Mouse (Mus musculus): ENCODE measurements at regions not wholly inside any gene's neighbourhood (a gene's known extent, or its start where the extent isn't known, plus 50 kb on each side); places are given as distances from the start of the nearest gene placed in this dataset.
"Not testable (repeated sequence)": the region's sequence is repeated elsewhere in the genome, so short reads cannot be mapped to it uniquely, and the experiment has no call there.

- Histone ChIP-seq H3K27ac (no peak overlapping the region), H3K27me3 (replicated peaks) (no peaks in the 10 kb centered on the region), H3K4me2 (no peak overlapping the region), H3K4me3 (no peak overlapping the region), H3K36me3 (no peaks in the 10 kb centered on the region), H3K4me1 (no peaks in the 10 kb centered on the region), H3K9ac (no peak overlapping the region), H3K9me3 (replicated peaks) (no peaks in the 10 kb centered on the region)
- WGBS (ENCODE audit: insufficient replicate concordance), result 81% methylated on average over 20 of the region's 20 CpGs
- no peak for ATAC-seq
Measured at GRCm38 (mm10) chr16:77788041-77788780, 186.3 kb upstream of the Gm11146 start.

- no peak overlapping the region for H3K4me2 ChIP-seq
- ATAC-seq, result no peak
- no peaks in the 10 kb centered on the region for H3K36me3 ChIP-seq
- no peak overlapping the region for H3K9ac ChIP-seq
- H3K27me3 ChIP-seq (replicated peaks), result no peaks in the 10 kb centered on the region
- no peaks in the 10 kb centered on the region for H3K9me3 ChIP-seq (replicated peaks)
- no peaks in the 10 kb centered on the region for H3K4me1 ChIP-seq
- 84% methylated on average over 5 of the region's 5 CpGs for WGBS (ENCODE audit: insufficient replicate concordance)
- no peak overlapping the region for H3K27ac ChIP-seq
- no peak overlapping the region for H3K4me3 ChIP-seq
Measured at GRCm38 (mm10) chr16:77787025-77787424, 185.1 kb upstream of the Gm11146 start.

DNA sequence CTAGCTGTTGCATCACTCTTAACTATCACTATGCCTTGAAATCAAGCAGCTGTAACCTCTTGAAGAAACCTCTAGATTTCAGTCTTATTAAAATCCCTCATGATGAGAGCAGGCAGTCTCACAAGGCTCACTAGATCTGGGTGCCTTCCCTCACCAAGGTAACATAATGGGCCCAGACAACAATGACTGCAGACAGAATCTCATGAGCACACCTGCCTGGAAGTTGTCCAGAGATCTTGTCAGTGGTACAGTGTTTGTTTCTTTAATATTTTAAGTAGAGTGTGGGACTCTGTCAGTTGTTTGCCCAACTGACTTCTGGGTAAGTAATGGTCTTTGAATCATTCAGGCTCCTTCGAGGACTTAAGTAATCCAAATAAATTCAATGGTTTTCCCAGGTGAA lies 177.1 kb upstream of the Gm11146 start:
- Histone ChIP-seq H3K27me3 (replicated peaks) (no peaks in the 10 kb centered on the region), H3K4me3 (no peak overlapping the region), H3K9me3 (replicated peaks) (no peaks in the 10 kb centered on the region), H3K9ac (no peak overlapping the region), H3K4me1 (no peaks in the 10 kb centered on the region), H3K4me2 (no peak overlapping the region), H3K36me3 (no peaks in the 10 kb centered on the region), H3K27ac (no peak overlapping the region)
- ATAC-seq, result no peak
- 70% methylated on average over 1 of the region's 1 CpGs for WGBS (ENCODE audit: insufficient replicate concordance)

GRCm38 (mm10) chr16:77772075-77772474 lies 170.2 kb upstream of the Gm11146 start:
- H3K36me3 ChIP-seq, result no peaks in the 10 kb centered on the region
- H3K27ac ChIP-seq, result no peak overlapping the region
- no peak for ATAC-seq
- no peak overlapping the region for H3K9ac ChIP-seq
- H3K4me2 ChIP-seq, result no peak overlapping the region
- no peaks in the 10 kb centered on the region for H3K9me3 ChIP-seq (replicated peaks)
- no peaks in the 10 kb centered on the region for H3K27me3 ChIP-seq (replicated peaks)
- WGBS (ENCODE audit: insufficient replicate concordance), result 51% methylated on average over 3 of the region's 3 CpGs
- H3K4me1 ChIP-seq, result no peaks in the 10 kb centered on the region
- no peak overlapping the region for H3K4me3 ChIP-seq

DNA sequence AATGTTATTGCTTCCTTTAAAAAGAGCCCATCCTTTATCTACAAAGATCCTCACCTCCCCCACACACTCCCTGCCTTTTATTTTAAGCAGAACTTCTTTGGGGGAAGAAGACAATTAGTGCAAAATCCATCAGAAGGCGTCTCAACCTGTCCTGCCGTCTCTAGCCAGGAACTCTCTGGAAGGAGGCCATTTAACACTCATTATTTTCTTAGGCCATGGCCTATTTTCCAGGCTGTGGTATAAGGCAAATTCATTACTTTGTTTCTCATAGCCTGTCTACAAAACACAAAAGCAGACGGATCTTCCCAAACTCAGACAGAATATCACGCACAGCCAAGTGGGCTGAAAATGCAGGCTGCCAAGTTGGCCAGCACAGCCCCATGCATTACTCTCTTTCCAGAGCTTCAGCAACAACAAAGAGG lies 159.0 kb upstream of the Gm11146 start:
- Histone ChIP-seq H3K9ac (no peak overlapping the region), H3K27me3 (replicated peaks) (no peaks in the 10 kb centered on the region), H3K4me3 (no peak overlapping the region), H3K36me3 (no peaks in the 10 kb centered on the region), H3K9me3 (replicated peaks) (no peaks in the 10 kb centered on the region), H3K27ac (no peak overlapping the region), H3K4me1 (no peaks in the 10 kb centered on the region), H3K4me2 (no peak overlapping the region)
- 77% methylated on average over 4 of the region's 4 CpGs for WGBS (ENCODE audit: insufficient replicate concordance)
- no peak for ATAC-seq

DNA sequence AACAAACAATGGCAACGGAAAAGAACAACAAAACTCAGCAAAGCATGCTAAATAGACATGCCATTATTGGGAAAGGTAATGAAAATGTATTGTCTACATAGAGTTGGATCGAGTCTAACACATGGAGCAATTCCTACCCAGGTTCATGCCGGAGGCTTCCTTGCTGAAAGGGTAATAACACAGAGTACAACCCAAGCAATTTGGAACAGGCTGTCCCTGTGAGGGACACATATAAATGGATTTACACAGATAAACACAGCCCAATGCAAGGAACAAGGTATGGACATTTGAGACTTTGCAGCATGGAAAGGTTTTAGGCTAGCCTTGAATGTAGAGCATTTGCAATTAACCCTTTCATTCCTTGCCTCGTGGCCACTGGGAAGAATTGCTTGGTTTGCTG lies 158.6 kb upstream of the Gm11146 start:
- H3K4me3 ChIP-seq, result no peak overlapping the region
- no peaks in the 10 kb centered on the region for H3K9me3 ChIP-seq (replicated peaks)
- H3K27me3 ChIP-seq (replicated peaks), result no peaks in the 10 kb centered on the region
- no peaks in the 10 kb centered on the region for H3K36me3 ChIP-seq
- H3K9ac ChIP-seq, result no peak overlapping the region
- WGBS (ENCODE audit: insufficient replicate concordance), result 75% methylated on average over 4 of the region's 4 CpGs
- H3K4me1 ChIP-seq, result no peaks in the 10 kb centered on the region
- H3K27ac ChIP-seq, result no peak overlapping the region
- ATAC-seq, result no peak
- H3K4me2 ChIP-seq, result no peak overlapping the region

GRCm38 (mm10) chr16:77759997-77760396 lies 158.1 kb upstream of the Gm11146 start:
- H3K27ac ChIP-seq, result no peak overlapping the region
- ATAC-seq, result no peak
- 68% methylated on average over 10 of the region's 10 CpGs for WGBS (ENCODE audit: insufficient replicate concordance)
- no peaks in the 10 kb centered on the region for H3K27me3 ChIP-seq (replicated peaks)
- no peaks in the 10 kb centered on the region for H3K4me1 ChIP-seq
- no peaks in the 10 kb centered on the region for H3K9me3 ChIP-seq (replicated peaks)
- no peak overlapping the region for H3K4me3 ChIP-seq
- H3K9ac ChIP-seq, result no peak overlapping the region
- H3K36me3 ChIP-seq, result no peaks in the 10 kb centered on the region
- no peak overlapping the region for H3K4me2 ChIP-seq

GRCm38 (mm10) chr16:77754882-77755281 lies 153.0 kb upstream of the Gm11146 start:
- H3K27ac ChIP-seq, result no peak overlapping the region
- ATAC-seq, result no peak
- no peaks in the 10 kb centered on the region for H3K27me3 ChIP-seq (replicated peaks)
- H3K4me1 ChIP-seq, result no peaks in the 10 kb centered on the region
- H3K9ac ChIP-seq, result no peak overlapping the region
- no peaks in the 10 kb centered on the region for H3K9me3 ChIP-seq (replicated peaks)
- no peak overlapping the region for H3K4me3 ChIP-seq
- H3K4me2 ChIP-seq, result no peak overlapping the region
- H3K36me3 ChIP-seq, result no peaks in the 10 kb centered on the region
- 55% methylated on average over 6 of the region's 6 CpGs for WGBS (ENCODE audit: insufficient replicate concordance)

GRCm38 (mm10) chr16:77749474-77749873 lies 147.6 kb upstream of the Gm11146 start:
- 76% methylated on average over 2 of the region's 2 CpGs for WGBS (ENCODE audit: insufficient replicate concordance)
- Histone ChIP-seq H3K9ac (no peak overlapping the region), H3K27me3 (replicated peaks) (no peaks in the 10 kb centered on the region), H3K36me3 (no peaks in the 10 kb centered on the region), H3K4me2 (no peak overlapping the region), H3K9me3 (replicated peaks) (no peaks in the 10 kb centered on the region), H3K27ac (no peak overlapping the region), H3K4me1 (no peaks in the 10 kb centered on the region), H3K4me3 (no peak overlapping the region)
- ATAC-seq, result no peak

GRCm38 (mm10) chr16:77743838-77744237 lies 141.9 kb upstream of the Gm11146 start:
- no peaks in the 10 kb centered on the region for H3K4me1 ChIP-seq
- no peaks in the 10 kb centered on the region for H3K27me3 ChIP-seq (replicated peaks)
- H3K9ac ChIP-seq, result no peak overlapping the region
- no peak overlapping the region for H3K27ac ChIP-seq
- H3K4me2 ChIP-seq, result no peak overlapping the region
- 67% methylated on average over 6 of the region's 6 CpGs for WGBS (ENCODE audit: insufficient replicate concordance)
- H3K36me3 ChIP-seq, result no peaks in the 10 kb centered on the region
- H3K4me3 ChIP-seq, result no peak overlapping the region
- ATAC-seq, result no peak
- no peaks in the 10 kb centered on the region for H3K9me3 ChIP-seq (replicated peaks)

GRCm38 (mm10) chr16:77738821-77739220 lies 136.9 kb upstream of the Gm11146 start:
- no peak overlapping the region for H3K4me3 ChIP-seq
- H3K36me3 ChIP-seq, result no peaks in the 10 kb centered on the region
- no peaks in the 10 kb centered on the region for H3K9me3 ChIP-seq (replicated peaks)
- no peak for ATAC-seq
- 64% methylated on average over 1 of the region's 1 CpGs for WGBS (ENCODE audit: insufficient replicate concordance)
- no peak overlapping the region for H3K27ac ChIP-seq
- H3K9ac ChIP-seq, result no peak overlapping the region
- no peaks in the 10 kb centered on the region for H3K27me3 ChIP-seq (replicated peaks)
- no peaks in the 10 kb centered on the region for H3K4me1 ChIP-seq
- no peak overlapping the region for H3K4me2 ChIP-seq

DNA sequence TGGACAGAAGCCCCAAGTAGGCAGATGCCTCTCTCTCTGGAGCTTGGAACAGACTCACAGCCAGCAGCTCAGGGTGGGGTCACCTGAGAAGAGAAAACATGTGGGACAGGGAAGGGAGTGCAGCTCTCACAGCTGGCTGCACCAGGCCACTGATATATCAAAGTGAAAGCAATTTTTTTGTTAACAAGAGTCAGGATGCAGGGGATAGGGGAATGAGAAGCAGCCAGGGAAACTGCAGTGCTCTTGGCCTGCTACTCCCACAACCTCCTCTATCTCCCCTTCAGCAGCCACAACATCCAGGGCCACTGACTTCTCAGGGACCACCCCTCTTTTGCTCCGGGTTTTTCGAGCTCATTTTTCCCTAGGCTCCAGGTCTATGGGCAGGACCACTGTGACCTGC lies 117.5 kb upstream of the Gm11146 start:
- WGBS (ENCODE audit: insufficient replicate concordance), result 62% methylated on average over 2 of the region's 2 CpGs
- no peaks in the 10 kb centered on the region for H3K27me3 ChIP-seq (replicated peaks)
- H3K4me1 ChIP-seq, result no peaks in the 10 kb centered on the region
- H3K27ac ChIP-seq, result no peak overlapping the region
- ATAC-seq, result no peak
- no peak overlapping the region for H3K4me3 ChIP-seq
- no peak overlapping the region for H3K9ac ChIP-seq
- H3K4me2 ChIP-seq, result no peak overlapping the region
- H3K9me3 ChIP-seq (replicated peaks), result 0 out of 2 replicates have a peak, but pooled peaks cover 7% of the 10 kb centered on the region
- no peaks in the 10 kb centered on the region; the same call in 1 of the 2 replicates for H3K36me3 ChIP-seq

DNA sequence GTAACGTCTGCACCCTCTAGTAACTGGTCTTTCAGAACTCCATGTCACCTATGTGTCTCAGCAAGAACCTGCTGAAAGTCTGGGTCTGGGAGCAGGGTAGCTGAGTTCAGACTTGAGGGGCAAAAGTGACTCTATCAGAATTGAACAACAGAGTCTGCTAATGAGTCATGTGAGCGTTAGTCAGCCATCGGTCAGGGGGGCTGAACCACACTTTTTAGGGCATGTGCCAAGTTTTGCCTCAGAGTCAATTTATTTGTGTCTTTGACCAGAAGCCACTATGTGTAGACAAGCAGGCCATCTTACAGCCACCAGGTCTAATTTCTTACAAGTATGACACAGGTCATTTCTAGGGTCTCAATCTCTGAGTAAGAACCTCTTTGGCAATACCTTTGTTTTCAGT lies 115.9 kb upstream of the Gm11146 start:
- not testable (repeated sequence) for H3K36me3 ChIP-seq; H3K27ac ChIP-seq; H3K9me3 ChIP-seq (replicated peaks); ATAC-seq; H3K4me1 ChIP-seq; H3K4me2 ChIP-seq; H3K27me3 ChIP-seq (replicated peaks); H3K9ac ChIP-seq; H3K4me3 ChIP-seq
- 77% methylated on average over 3 of the region's 3 CpGs for WGBS (ENCODE audit: insufficient replicate concordance)
